Mouse (Mus musculus) lung, embryonic 14.5 days (tissue): ENCODE measurements around the gene D930048N14Rik. TPM values are rescaled to one million over a fixed set of nuclear protein-coding genes. Genes with fewer than 3 reads are reported as not detected.

ENCODE experiments used
- ATAC-seq: fragments of 200-750 bp; cut with Nextera tagmentation; 2 replicates; pipeline ENCODE4 v1.8.0; 2017; ENCODE audit warnings: mild to moderate bottlenecking, moderate TSS enrichment, moderate library complexity; ENCODE audit not compliant: insufficient read depth
- DNase-seq: peaks from one replicate; pipeline ENCODE4 v3.0.0-alpha.2; 2015
- H3K27ac ChIP-seq: fragments of 300-500 bp; sonication (generic); 2 replicates; pipeline ENCODE4 v1.5.1; 2014; ENCODE audit warnings: low read depth, mild to moderate bottlenecking, moderate library complexity
- H3K27me3 ChIP-seq: fragments of 300-500 bp; sonication (generic); 2 replicates; pipeline ENCODE4 v1.6.1; 2014; ENCODE audit warnings: low read length, control low read depth; ENCODE audit not compliant: insufficient read depth
- H3K36me3 ChIP-seq: fragments of 300-500 bp; sonication (generic); 2 replicates; pipeline ENCODE4 v1.6.1; 2014; ENCODE audit warnings: control low read depth; ENCODE audit not compliant: insufficient read depth
- H3K4me1 ChIP-seq: fragments of 300-500 bp; sonication (generic); 2 replicates; pipeline ENCODE4 v1.6.1; 2014; ENCODE audit warnings: antibody characterized with exemption, control low read depth; ENCODE audit not compliant: insufficient read depth
- H3K4me2 ChIP-seq: fragments of 300-500 bp; sonication (generic); 2 replicates; pipeline ENCODE4 v1.6.1; 2014; ENCODE audit warnings: mild to moderate bottlenecking
- H3K4me3 ChIP-seq: fragments of 300-500 bp; sonication (generic); 2 replicates; pipeline ENCODE4 v1.5.1; 2014; ENCODE audit warnings: low read depth, low read length
- H3K9ac ChIP-seq: fragments of 300-500 bp; sonication (generic); 2 replicates; pipeline ENCODE4 v1.6.1; 2014
- H3K9me3 ChIP-seq: fragments of 300-500 bp; sonication (generic); 2 replicates; pipeline ENCODE4 v1.6.1; 2016; ENCODE audit warnings: low read depth, low read length, control low read depth
- CTCF ChIP-seq: IDR thresholded peaks from 2 replicates; pipeline ENCODE4 v1.5.1; 2016; ENCODE audit warnings: antibody characterized with exemption, low read depth
- WGBS: fragments of 180-500 bp; shearing (Covaris S2); extraction: QIAGEN DNeasy Blood & Tissue Kit; methylation state at CpG from one replicate; pipeline ENCODE4 v1.1.7; 2014; 5-methylcytosine and 5-hydroxymethylcytosine counted together
- polyA plus RNA-seq: library from polyadenylated mRNA; unstranded; fragments of >200 nt; fragmentation: Nextera tagmentation; extraction: Ambion mirVana; gene quantifications from 2 replicates; pipeline ENCODE4 v1.2.1, GENCODE M21; 2014

D930048N14Rik gene
- polyA plus RNA-seq, 1 experiment from 2014 or later = 3.4 TPM

GRCm38 (mm10) chr11:51706451-51706850, 55.7 kb downstream of the D930048N14Rik start:
- Histone ChIP-seq H3K9ac (no peak overlapping the region), H3K27me3 (no peaks in the 10 kb centered on the region), H3K4me1 (no peaks in the 10 kb centered on the region), H3K36me3 (peaks cover 88% of the 10 kb centered on the region), H3K4me2 (no peak overlapping the region), H3K27ac (no peak overlapping the region), H3K9me3 (no peaks in the 10 kb centered on the region), H3K4me3 (no peak overlapping the region)
- WGBS = 96% methylated on average over 10 of the region's 10 CpGs
- no peak for DNase-seq
- ATAC-seq = no peak
- no peak for TF ChIP-seq CTCF

- peaks cover 89% of the 10 kb centered on the region for H3K36me3 ChIP-seq
These were observed 56.3 kb downstream of the D930048N14Rik start for GRCm38 (mm10) chr11:51707080-51707479.

More at GRCm38 (mm10) chr11:51707080-51707479, 56.3 kb downstream of the D930048N14Rik start:
- DNase-seq (no peak), ATAC-seq (no peak)
- Histone ChIP-seq H3K4me1 (no peaks in the 10 kb centered on the region), H3K9ac (no peak overlapping the region), H3K9me3 (no peaks in the 10 kb centered on the region), H3K27me3 (no peaks in the 10 kb centered on the region), H3K4me2 (no peak overlapping the region), H3K4me3 (no peak overlapping the region), H3K27ac (no peak overlapping the region)
- WGBS = 95% methylated on average over 13 of the region's 13 CpGs
- no peak for TF ChIP-seq CTCF

Other genes starting within 250 kb of the D930048N14Rik start
- gene Phykpl, start 66.2 kb upstream of the D930048N14Rik start, polyA plus RNA-seq = 19.6 and 23.3 TPM in 2 replicates
- gene Hnrnpab, start 44.1 kb upstream of the D930048N14Rik start, polyA plus RNA-seq = 676 and 703 TPM in 2 replicates
- gene Nhp2, start 31.2 kb upstream of the D930048N14Rik start, polyA plus RNA-seq = 178 and 187 TPM in 2 replicates
- gene Rmnd5b, start 15.1 kb upstream of the D930048N14Rik start, polyA plus RNA-seq = 39.4 and 43.6 TPM in 2 replicates
- gene N4bp3, start 112 bp upstream of the D930048N14Rik start, polyA plus RNA-seq = 35.5 and 39.2 TPM in 2 replicates
- gene 0610009B22Rik, start 37.9 kb downstream of the D930048N14Rik start, polyA plus RNA-seq = 81.0 and 86.4 TPM in 2 replicates
- gene Sec24a, start 112.7 kb downstream of the D930048N14Rik start, polyA plus RNA-seq = 16.3 and 16.8 TPM in 2 replicates
- 105 and 109 TPM in 2 replicates for gene Sar1b, start 112.7 kb downstream of the D930048N14Rik start, polyA plus RNA-seq
- gene Jade2, start 206.7 kb downstream of the D930048N14Rik start, polyA plus RNA-seq = 1.3 and 1.6 TPM in 2 replicates